Mouse (Mus musculus) adrenal gland, postnatal 10 days (tissue): ENCODE results near the gene Cnga2. TPM values are rescaled to one million over a fixed set of nuclear protein-coding genes. Genes with fewer than 3 reads are reported as not detected.

Experiments used
- total RNA-seq, 2 experiments: library from RNA; stranded (reverse); gene quantifications; 2 replicates each; pipeline ENCODE4 v1.2.3; 2021

Cnga2 gene
- total RNA-seq, 2 experiments from 2014 or later: 0.09 to 0.39 TPM

Other genes starting within 250 kb of the Cnga2 start
- 10 to 100 TPM; 34.1 to 40.8 TPM for gene Vma21, start 175.9 kb upstream of the Cnga2 start, total RNA-seq
- under 1 TPM; 0.15 to 0.42 TPM for gene Gm1141, start 70.8 kb upstream of the Cnga2 start, total RNA-seq
- 10 to 100 TPM; 25.9 to 31.0 TPM for gene Prrg3, start 29.2 kb upstream of the Cnga2 start, total RNA-seq
- gene Fate1, start 18.9 kb upstream of the Cnga2 start, total RNA-seq: under 1 TPM in 1 of 2 experiments, not detected in 1; 0.30 TPM
- gene Magea4, start 230.2 kb downstream of the Cnga2 start, total RNA-seq: not detected